Mouse (Mus musculus) liver, postnatal 0 days (tissue): ENCODE measurements around the gene Nrxn2. TPM values are rescaled to one million over a fixed set of nuclear protein-coding genes. Genes with fewer than 3 reads are reported as not detected.
A peak's percentile ranks its signal among the peaks of the same experiment; 100 is the strongest.

Experiments used
- ATAC-seq: fragments of 200-750 bp; cut with Nextera tagmentation; 2 replicates; pipeline ENCODE4 v1.8.0; 2017; ENCODE audit warnings: mild to moderate bottlenecking, moderate library complexity
- DNase-seq: peaks from one replicate; pipeline ENCODE4 v3.0.0-alpha.2; 2016
- H3K27ac ChIP-seq: fragments of 300-500 bp; sonication (generic); 2 replicates; pipeline ENCODE4 v1.5.1; 2014; ENCODE audit warnings: antibody characterized with exemption, moderate library complexity, mild to moderate bottlenecking, low read depth
- H3K27me3 ChIP-seq: fragments of 300-500 bp; sonication (generic); 2 replicates; pipeline ENCODE4 v1.6.1; 2014; ENCODE audit warnings: low read length, control low read depth, mixed read lengths; ENCODE audit not compliant: insufficient read depth
- H3K36me3 ChIP-seq: fragments of 300-500 bp; sonication (generic); replicated peaks from 2 replicates; pipeline ENCODE4 v1.6.1; 2014; ENCODE audit warnings: mild to moderate bottlenecking, control low read depth, low read length, moderate library complexity, mixed read lengths; ENCODE audit not compliant: insufficient read depth
- H3K4me1 ChIP-seq: fragments of 300-500 bp; sonication (generic); 2 replicates; pipeline ENCODE4 v1.6.1; 2014; ENCODE audit warnings: antibody characterized with exemption, mild to moderate bottlenecking, control low read depth; ENCODE audit not compliant: insufficient read depth
- H3K4me2 ChIP-seq: fragments of 300-500 bp; sonication (generic); 2 replicates; pipeline ENCODE4 v1.6.1; 2014; ENCODE audit warnings: low read depth, mild to moderate bottlenecking, low read length, moderate library complexity, mixed read lengths
- H3K4me3 ChIP-seq: fragments of 300-500 bp; sonication (generic); 2 replicates; pipeline ENCODE4 v1.5.1; 2014; ENCODE audit warnings: low read depth, low read length
- H3K9ac ChIP-seq: fragments of 300-500 bp; sonication (generic); replicated peaks from 2 replicates; pipeline ENCODE4 v1.6.1; 2014; ENCODE audit warnings: mild to moderate bottlenecking, moderate library complexity
- H3K9me3 ChIP-seq: fragments of 300-500 bp; sonication (generic); 2 replicates; pipeline ENCODE4 v1.6.1; 2016; ENCODE audit warnings: mild to moderate bottlenecking, control low read depth, low read length, mixed read lengths
- CTCF ChIP-seq: sonication (generic); IDR thresholded peaks from 2 replicates; pipeline ENCODE4 v1.5.1; 2016; ENCODE audit warnings: antibody characterized with exemption, low read depth
- EP300 ChIP-seq: IDR thresholded peaks from 2 replicates; pipeline ENCODE4 v1.6.1; 2016; ENCODE audit warnings: antibody characterized with exemption, low read depth, mild to moderate bottlenecking
- WGBS: fragments of 180-500 bp; shearing (Covaris S2); extraction: QIAGEN DNeasy Blood & Tissue Kit; methylation state at CpG from one replicate; pipeline ENCODE4 v1.1.7; 2014; ENCODE audit not compliant: insufficient replicate concordance; 5-methylcytosine and 5-hydroxymethylcytosine counted together
- polyA plus RNA-seq: library from polyadenylated mRNA; unstranded; fragments of >200 nt; fragmentation: Nextera tagmentation; extraction: Ambion mirVana; gene quantifications from 2 replicates; pipeline ENCODE4 v1.2.1, GENCODE M21; 2015

Nrxn2 gene
- polyA plus RNA-seq, 1 experiment from 2014 or later: 0.97 TPM

DNA sequence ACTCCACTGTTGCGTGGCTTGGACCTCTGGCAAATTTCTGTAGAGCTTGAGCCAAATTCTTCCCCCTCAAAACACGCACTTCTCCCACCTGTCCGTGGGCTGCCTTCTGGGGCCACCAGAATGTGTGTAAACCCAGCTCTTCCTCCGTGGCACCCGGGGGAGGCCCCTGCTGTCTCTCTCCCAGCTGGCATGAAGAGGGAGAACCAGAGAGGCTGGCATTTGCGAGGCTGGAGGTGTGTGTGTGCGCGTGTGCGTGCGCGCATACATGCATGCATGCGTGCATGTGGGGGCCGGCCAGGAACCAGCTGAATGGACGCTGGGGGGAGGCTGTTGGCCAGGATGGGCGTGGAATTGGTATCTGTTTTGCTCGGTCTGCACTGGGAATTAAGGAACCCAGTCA lies 4.7 kb downstream of the Nrxn2 start:
- Histone ChIP-seq H3K4me2 (no peak overlapping the region), H3K9ac (no peak overlapping the region), H3K4me1 (peaks cover 10% of the 10 kb centered on the region), H3K36me3 (no peaks in the 10 kb centered on the region), H3K27ac (no peak overlapping the region), H3K27me3 (peaks cover 75% of the 10 kb centered on the region), H3K4me3 (no peak overlapping the region), H3K9me3 (no peaks in the 10 kb centered on the region)
- WGBS: 76% methylated on average over 16 of the region's 16 CpGs
- ATAC-seq (no peak), DNase-seq (no peak)
- TF ChIP-seq CTCF (no peak), EP300 (no peak)

DNA sequence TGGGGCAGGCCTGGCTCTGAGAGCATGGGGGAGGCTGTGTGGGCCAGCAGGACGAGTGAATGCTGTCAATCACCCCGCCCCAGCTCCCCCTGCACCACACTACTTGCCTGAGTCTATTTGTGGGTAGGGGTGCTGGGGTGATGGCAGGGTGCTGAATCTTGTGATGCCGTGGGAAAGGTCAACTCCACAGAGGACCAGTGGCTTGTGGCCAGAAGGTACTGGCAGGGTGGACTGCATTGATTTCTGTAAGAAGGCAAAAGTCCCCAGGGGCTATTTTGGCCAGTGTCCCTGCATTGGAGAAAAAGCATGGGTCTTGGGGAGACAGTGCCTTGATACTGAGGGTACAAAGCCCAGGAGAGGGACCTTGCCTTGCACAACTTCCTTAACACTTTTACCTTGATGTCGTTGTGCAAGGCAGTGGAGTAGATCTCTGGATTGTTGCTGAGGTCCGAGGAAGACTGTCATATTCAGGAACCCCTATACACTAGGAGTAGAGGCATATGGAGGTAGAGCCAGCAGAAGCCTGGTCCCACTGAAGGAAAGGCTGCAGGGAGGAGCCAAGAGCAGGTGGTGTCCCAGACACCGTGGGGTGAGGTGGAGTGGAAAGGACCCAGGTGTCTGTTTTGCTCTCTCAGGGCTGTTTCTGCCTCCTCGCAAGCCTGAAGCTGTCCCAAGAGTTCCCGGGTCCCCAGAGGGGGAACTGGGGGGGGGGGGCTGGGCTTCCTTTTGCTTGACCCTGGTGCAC lies 5.8 kb downstream of the Nrxn2 start:
- Histone ChIP-seq H3K27me3 (peaks cover 75% of the 10 kb centered on the region), H3K4me3 (no peak overlapping the region), H3K36me3 (no peaks in the 10 kb centered on the region), H3K9ac (no peak overlapping the region), H3K27ac (no peak overlapping the region), H3K4me1 (peaks cover 11% of the 10 kb centered on the region), H3K9me3 (no peaks in the 10 kb centered on the region), H3K4me2 (no peak overlapping the region)
- 56% methylated on average over 8 of the region's 8 CpGs for WGBS
- TF ChIP-seq EP300: no peak
- no peak for TF ChIP-seq CTCF
- no peak for ATAC-seq
- DNase-seq: no peak

DNA sequence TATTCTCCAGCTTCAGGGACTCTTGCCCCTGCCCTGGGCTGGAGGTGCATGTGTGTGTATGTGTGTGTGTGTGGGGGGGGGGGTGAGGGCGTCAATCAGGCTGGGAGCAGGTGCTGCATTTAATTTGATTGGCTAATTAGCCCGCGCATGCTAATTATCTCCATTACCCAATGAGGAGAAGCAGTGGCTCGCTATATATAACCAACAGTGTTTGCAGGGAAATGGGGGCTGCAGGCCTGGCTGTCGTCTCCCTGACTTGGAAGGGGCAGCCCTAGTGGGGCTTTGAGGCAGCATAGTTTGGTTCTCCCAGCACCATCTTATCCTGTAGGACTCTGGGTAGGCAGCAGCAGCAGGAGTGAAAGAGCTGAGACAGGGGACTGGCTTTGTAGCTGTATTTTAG lies 7.1 kb downstream of the Nrxn2 start:
- Histone ChIP-seq H3K27ac (no peak overlapping the region), H3K9ac (no peak overlapping the region), H3K9me3 (no peaks in the 10 kb centered on the region), H3K4me1 (peaks cover 11% of the 10 kb centered on the region), H3K36me3 (no peaks in the 10 kb centered on the region), H3K4me3 (no peak overlapping the region), H3K4me2 (no peak overlapping the region), H3K27me3 (peaks cover 77% of the 10 kb centered on the region)
- no peak for DNase-seq
- ATAC-seq: no peak
- 47% methylated on average over 5 of the region's 5 CpGs for WGBS
- no peak for TF ChIP-seq EP300
- no peak for TF ChIP-seq CTCF

DNA sequence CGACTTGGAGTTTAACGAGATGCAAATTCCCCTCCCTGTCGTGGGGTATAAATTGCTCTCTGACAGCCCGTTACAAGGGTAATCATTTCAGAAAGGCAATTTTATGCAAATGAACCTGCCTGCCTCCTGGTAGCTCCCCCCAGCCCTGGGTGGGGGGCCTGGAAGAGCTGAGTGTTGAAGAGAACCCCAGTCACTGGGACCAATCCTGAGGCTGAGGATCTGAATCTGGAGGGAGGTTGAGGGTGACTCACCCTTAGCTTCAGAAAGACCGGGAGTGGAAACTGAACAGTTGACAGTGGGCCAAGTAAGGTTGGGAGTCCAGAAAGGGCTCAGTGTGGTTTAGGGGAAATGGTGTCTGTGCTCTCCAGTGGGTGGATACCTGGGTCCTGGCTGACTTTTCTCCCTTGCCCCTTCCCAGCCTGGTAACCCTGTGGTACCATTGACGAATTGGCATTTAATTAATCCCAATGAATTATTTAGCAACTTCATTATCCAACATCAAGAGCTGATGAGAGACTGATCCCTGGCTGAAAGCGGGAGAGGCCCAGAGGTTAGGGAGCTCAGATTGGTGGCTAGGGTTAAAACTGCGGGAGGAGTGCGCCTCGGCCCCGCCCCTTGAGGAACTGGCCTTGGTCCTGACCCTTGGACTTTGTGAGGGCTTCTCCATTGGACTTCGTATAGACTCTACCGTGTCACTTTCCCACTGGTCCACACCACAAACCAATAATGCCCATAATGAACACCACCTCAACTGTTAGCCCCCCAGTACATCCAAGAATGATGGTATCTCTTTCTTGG lies 8.4 kb downstream of the Nrxn2 start:
- ATAC-seq (no peak), DNase-seq (peak; percentile 71)
- Histone ChIP-seq H3K9ac (no peak overlapping the region), H3K4me1 (peaks cover 11% of the 10 kb centered on the region), H3K27ac (no peak overlapping the region), H3K36me3 (no peaks in the 10 kb centered on the region), H3K27me3 (peaks cover 74% of the 10 kb centered on the region), H3K9me3 (no peaks in the 10 kb centered on the region), H3K4me3 (no peak overlapping the region), H3K4me2 (no peak overlapping the region)
- WGBS: 19% methylated on average over 13 of the region's 13 CpGs
- TF ChIP-seq CTCF (no peak), EP300 (no peak)

DNA sequence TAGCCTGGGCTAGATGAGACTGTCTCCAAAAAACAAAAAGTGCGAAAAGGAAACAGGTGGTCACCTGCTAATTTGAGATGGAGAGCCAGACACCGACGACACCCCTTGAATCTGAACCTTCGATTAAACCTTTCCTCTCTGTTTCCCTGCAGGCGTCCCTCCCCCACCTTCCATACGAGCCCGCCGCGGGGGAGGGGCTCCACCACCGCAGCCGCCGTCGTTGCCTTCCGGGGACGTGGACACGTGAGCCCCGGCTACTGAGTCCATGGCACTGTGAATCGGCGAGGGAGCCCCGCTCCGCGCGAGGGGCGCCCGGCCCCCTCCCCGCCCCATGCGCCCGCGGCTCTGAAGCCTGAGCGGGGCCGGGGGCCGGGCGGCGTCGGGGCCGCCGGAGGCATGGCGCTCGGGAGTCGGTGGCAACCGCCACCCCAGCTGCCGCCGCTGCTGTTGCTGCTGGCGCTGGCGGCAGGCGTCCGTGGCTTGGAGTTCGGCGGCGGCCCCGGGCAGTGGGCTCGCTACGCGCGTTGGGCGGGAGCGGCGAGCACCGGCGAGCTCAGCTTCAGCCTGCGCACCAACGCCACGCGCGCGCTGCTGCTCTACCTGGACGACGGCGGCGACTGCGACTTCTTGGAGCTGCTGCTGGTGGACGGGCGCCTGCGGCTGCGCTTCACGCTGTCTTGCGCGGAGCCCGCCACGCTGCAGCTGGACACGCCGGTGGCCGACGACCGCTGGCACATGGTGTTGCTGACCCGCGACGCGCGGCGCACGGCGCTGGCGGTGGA lies 9.3 kb downstream of the Nrxn2 start:
- Histone ChIP-seq H3K4me2 (peak overlapping the region; percentile 30), H3K27ac (no peak overlapping the region), H3K36me3 (no peaks in the 10 kb centered on the region), H3K4me1 (peaks cover 11% of the 10 kb centered on the region), H3K27me3 (peaks cover 70% of the 10 kb centered on the region), H3K9me3 (no peaks in the 10 kb centered on the region), H3K4me3 (peak overlapping the region; percentile 17; the same call in 1 of the 2 replicates), H3K9ac (no peak overlapping the region)
- 2% methylated on average over 70 of the region's 94 CpGs for WGBS
- DNase-seq (peak; percentile 48), ATAC-seq (peak; percentile 45; the same call in 1 of the 2 replicates)
- TF ChIP-seq CTCF (no peak), EP300 (no peak)
